Mouse (Mus musculus) lung, embryonic 15.5 days (tissue): ENCODE data around the gene Phpt1. TPM values are rescaled to one million over a fixed set of nuclear protein-coding genes. Genes with fewer than 3 reads are reported as not detected.

Source experiments
- ATAC-seq: fragments of 200-750 bp; cut with Nextera tagmentation; 2 replicates; pipeline ENCODE4 v1.8.0; 2017; ENCODE audit warnings: moderate number of reproducible peaks, borderline replicate concordance; ENCODE audit not compliant: low FRiP score, low TSS enrichment; ENCODE audit errors: extremely low read depth
- H3K27ac ChIP-seq: fragments of 300-500 bp; sonication (generic); 2 replicates; pipeline ENCODE4 v1.5.1; 2015; ENCODE audit warnings: moderate library complexity, mild to moderate bottlenecking, inconsistent platforms
- H3K27me3 ChIP-seq: fragments of 300-500 bp; sonication (generic); 2 replicates; pipeline ENCODE4 v1.6.1; 2015; ENCODE audit warnings: inconsistent platforms
- H3K36me3 ChIP-seq: fragments of 300-500 bp; sonication (generic); 2 replicates; pipeline ENCODE4 v1.6.1; 2015; ENCODE audit warnings: inconsistent platforms
- H3K4me1 ChIP-seq: fragments of 300-500 bp; sonication (generic); 2 replicates; pipeline ENCODE4 v1.6.1; 2015; ENCODE audit warnings: inconsistent platforms
- H3K4me2 ChIP-seq: fragments of 300-500 bp; sonication (generic); 2 replicates; pipeline ENCODE4 v1.6.1; 2015; ENCODE audit warnings: inconsistent platforms, mild to moderate bottlenecking, moderate library complexity
- H3K4me3 ChIP-seq: fragments of 300-500 bp; sonication (generic); 2 replicates; pipeline ENCODE4 v1.5.1; 2015; ENCODE audit warnings: mild to moderate bottlenecking, inconsistent platforms
- H3K9ac ChIP-seq: fragments of 300-500 bp; sonication (generic); 2 replicates; pipeline ENCODE4 v1.6.1; 2015; ENCODE audit warnings: inconsistent platforms
- H3K9me3 ChIP-seq: fragments of 300-500 bp; sonication (generic); 2 replicates; pipeline ENCODE4 v1.6.1; 2016; ENCODE audit warnings: inconsistent platforms
- WGBS: fragments of 180-500 bp; shearing (Covaris S2); methylation state at CpG from one replicate; pipeline ENCODE4 v1.1.7; 2015; 5-methylcytosine and 5-hydroxymethylcytosine counted together
- polyA plus RNA-seq: library from polyadenylated mRNA; unstranded; fragments of >200 nt; fragmentation: Nextera tagmentation; extraction: Ambion mirVana; gene quantifications from 2 replicates; pipeline ENCODE4 v1.2.1, GENCODE M21; 2015

The Phpt1 gene
- polyA plus RNA-seq, 1 experiment from 2014 or later, result 163 TPM

DNA sequence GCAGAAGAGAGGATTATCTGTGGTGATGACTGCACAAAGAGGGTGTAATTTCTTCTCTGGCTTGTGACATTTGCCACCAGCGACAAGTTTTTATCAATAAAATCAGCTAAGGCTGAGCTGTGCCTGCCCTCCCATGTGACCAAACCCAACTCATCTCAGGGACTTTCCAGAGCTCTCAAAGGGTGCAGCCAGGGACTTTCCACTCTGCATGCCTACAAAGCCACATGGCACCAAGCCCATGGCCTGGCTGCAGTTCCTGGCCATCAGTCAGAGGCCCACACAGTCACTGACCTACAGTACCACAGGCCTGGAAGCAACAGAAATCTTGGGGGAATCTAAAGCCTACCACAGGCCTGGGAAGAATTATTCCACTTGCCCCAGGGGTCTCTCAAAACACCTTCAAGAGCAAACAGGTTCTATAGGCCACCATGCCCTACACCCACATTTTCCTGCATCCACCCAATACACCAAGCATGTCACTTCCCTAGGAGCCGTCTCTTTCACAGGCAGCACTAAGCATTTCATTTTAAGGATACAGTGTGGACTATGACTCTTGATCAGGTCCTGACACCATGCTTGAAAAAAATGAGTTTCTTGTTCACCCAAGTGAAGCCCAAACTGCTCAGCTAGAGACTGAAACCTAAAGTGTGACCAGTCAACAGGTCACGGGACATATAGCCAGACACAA lies 40.7 kb downstream of the Phpt1 start:
- Histone ChIP-seq H3K27ac (no peak overlapping the region), H3K4me1 (no peaks in the 10 kb centered on the region), H3K9ac (no peak overlapping the region), H3K4me3 (no peak overlapping the region), H3K36me3 (peaks cover 70% of the 10 kb centered on the region), H3K9me3 (no peaks in the 10 kb centered on the region), H3K27me3 (no peaks in the 10 kb centered on the region), H3K4me2 (no peak overlapping the region)
- no peak for ATAC-seq
- 89% methylated on average over 3 of the region's 3 CpGs for WGBS

DNA sequence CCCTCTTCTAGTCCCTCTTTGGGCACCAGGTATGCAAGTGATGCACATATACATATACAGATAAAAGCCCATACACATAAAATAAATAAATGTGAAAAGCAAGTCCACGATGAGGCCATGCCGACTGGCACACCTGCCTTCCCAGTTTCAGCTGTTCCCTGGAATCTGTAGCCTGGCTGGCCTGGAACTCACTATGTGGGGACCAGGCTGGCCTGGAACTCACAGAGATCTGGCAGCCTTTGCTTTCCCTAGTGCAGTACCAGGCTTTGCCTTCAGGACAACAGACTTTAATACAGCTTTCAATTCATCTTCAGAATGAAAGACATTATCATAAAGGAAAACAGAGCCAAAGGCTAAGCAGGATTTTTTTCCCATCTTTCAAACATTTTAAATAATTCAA lies 41.3 kb downstream of the Phpt1 start:
- 90% methylated on average over 2 of the region's 2 CpGs for WGBS
- ATAC-seq, result no peak
- H3K4me2 ChIP-seq, result no peak overlapping the region
- H3K4me3 ChIP-seq, result no peak overlapping the region
- H3K4me1 ChIP-seq, result no peaks in the 10 kb centered on the region
- no peak overlapping the region for H3K27ac ChIP-seq
- H3K27me3 ChIP-seq, result no peaks in the 10 kb centered on the region
- H3K9ac ChIP-seq, result no peak overlapping the region
- H3K9me3 ChIP-seq, result no peaks in the 10 kb centered on the region
- H3K36me3 ChIP-seq, result peaks cover 75% of the 10 kb centered on the region

DNA sequence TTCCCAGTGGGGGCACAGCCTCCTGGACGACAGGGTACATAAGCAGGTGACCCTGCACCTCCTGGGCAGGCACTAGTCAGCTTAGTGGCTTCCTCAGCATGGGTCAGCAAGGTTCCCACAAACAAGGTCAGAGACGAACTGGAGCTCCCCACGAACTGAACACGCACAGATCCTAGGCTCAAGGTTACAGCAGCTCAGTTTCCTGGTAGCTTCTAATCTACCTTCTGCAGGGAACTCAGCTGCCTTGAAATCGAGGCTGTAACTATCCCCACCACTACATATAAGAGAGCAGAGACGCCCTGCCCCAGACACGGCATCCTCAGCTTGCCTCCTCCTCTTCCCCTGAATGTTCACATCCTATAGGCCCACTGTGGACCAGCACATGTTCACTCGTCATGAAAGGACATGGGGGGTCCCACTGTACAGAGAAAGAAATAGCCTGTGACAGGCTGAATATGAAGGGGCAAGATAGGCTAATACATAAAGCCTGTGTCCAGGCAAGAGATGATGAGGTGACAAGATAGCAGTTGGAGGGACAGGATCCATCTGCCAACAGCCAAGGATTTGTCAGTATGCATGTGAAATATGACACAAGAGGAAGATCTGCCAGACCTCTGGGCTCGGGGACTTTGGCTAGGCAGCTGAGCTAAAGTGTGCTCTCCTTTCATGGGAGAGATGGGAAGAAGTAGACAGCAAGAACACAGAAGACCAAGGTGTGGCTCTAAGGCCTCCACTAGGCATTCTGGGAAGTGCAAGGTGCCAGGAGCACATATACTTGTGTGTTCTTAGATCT lies 48.3 kb downstream of the Phpt1 start:
- no peaks in the 10 kb centered on the region for H3K4me1 ChIP-seq
- peaks cover 83% of the 10 kb centered on the region for H3K36me3 ChIP-seq
- no peaks in the 10 kb centered on the region for H3K9me3 ChIP-seq
- 78% methylated on average over 9 of the region's 9 CpGs for WGBS
- H3K27ac ChIP-seq, result no peak overlapping the region
- H3K27me3 ChIP-seq, result no peaks in the 10 kb centered on the region
- no peak overlapping the region for H3K4me3 ChIP-seq
- no peak for ATAC-seq
- no peak overlapping the region for H3K4me2 ChIP-seq
- no peak overlapping the region for H3K9ac ChIP-seq

Other genes starting within 250 kb of the Phpt1 start
- gene Man1b1, start 242.9 kb downstream of the Phpt1 start, polyA plus RNA-seq, result 48.8 and 52.0 TPM in 2 replicates
- 14.5 and 14.9 TPM in 2 replicates for gene Dpp7, start 218.9 kb downstream of the Phpt1 start, polyA plus RNA-seq
- 16.4 and 20.5 TPM in 2 replicates for gene Uap1l1, start 209.5 kb downstream of the Phpt1 start, polyA plus RNA-seq
- 42.2 and 45.2 TPM in 2 replicates for gene Sapcd2, start 202.9 kb downstream of the Phpt1 start, polyA plus RNA-seq
- 2.1 and 3.6 TPM in 2 replicates for gene Entpd2, start 179.3 kb downstream of the Phpt1 start, polyA plus RNA-seq
- gene Npdc1, start 175.9 kb downstream of the Phpt1 start, polyA plus RNA-seq, result 27.5 and 28.7 TPM in 2 replicates
- gene Fut7, start 152.0 kb downstream of the Phpt1 start, polyA plus RNA-seq, result 0.11 TPM in 1 of 2 replicates, not detected in the other
- 4.5 and 4.8 TPM in 2 replicates for gene Abca2, start 146.5 kb downstream of the Phpt1 start, polyA plus RNA-seq
- 77.9 and 90.3 TPM in 2 replicates for gene Clic3, start 118.4 kb downstream of the Phpt1 start, polyA plus RNA-seq
- gene Paxx, start 114.1 kb downstream of the Phpt1 start, polyA plus RNA-seq, result 31.5 and 37.0 TPM in 2 replicates
- gene Ptgds, start 105.2 kb downstream of the Phpt1 start, polyA plus RNA-seq, result 10.2 and 24.3 TPM in 2 replicates
- gene Lcn12, start 81.3 kb downstream of the Phpt1 start, polyA plus RNA-seq, result not detected in 2 replicates
- 72.8 and 76.2 TPM in 2 replicates for gene Fbxw5, start 74.5 kb downstream of the Phpt1 start, polyA plus RNA-seq
- gene C8g, start 73.5 kb downstream of the Phpt1 start, polyA plus RNA-seq, result 5.8 and 6.6 TPM in 2 replicates
- 37.1 and 41.3 TPM in 2 replicates for gene Traf2, start 28.3 kb downstream of the Phpt1 start, polyA plus RNA-seq
- gene Edf1, start 17.4 kb downstream of the Phpt1 start, polyA plus RNA-seq, result 311 and 323 TPM in 2 replicates
- 4.5 and 7.1 TPM in 2 replicates for gene Mamdc4, start 379 bp downstream of the Phpt1 start, polyA plus RNA-seq
- 0.09 TPM in 1 of 2 replicates, not detected in the other for gene Ajm1, start 6.5 kb upstream of the Phpt1 start, polyA plus RNA-seq
- gene Rabl6, start 33.3 kb upstream of the Phpt1 start, polyA plus RNA-seq, result 74.0 and 75.2 TPM in 2 replicates
- 0.17 and 0.45 TPM in 2 replicates for gene Ccdc183, start 42.5 kb upstream of the Phpt1 start, polyA plus RNA-seq
- 26.8 and 27.2 TPM in 2 replicates for gene Tmem141, start 46.8 kb upstream of the Phpt1 start, polyA plus RNA-seq
- 2.4 and 3.6 TPM in 2 replicates for gene Fcna, start 52.8 kb upstream of the Phpt1 start, polyA plus RNA-seq
- 0.26 and 0.40 TPM in 2 replicates for gene Lcn8, start 77.9 kb upstream of the Phpt1 start, polyA plus RNA-seq
- not detected in 2 replicates for gene Lcn5, start 82.7 kb upstream of the Phpt1 start, polyA plus RNA-seq
- not detected in 2 replicates for gene Lcn6, start 101.6 kb upstream of the Phpt1 start, polyA plus RNA-seq
- not detected in 2 replicates for gene Lcn10, start 107.5 kb upstream of the Phpt1 start, polyA plus RNA-seq
- not detected in 2 replicates for gene Obp2a, start 124.8 kb upstream of the Phpt1 start, polyA plus RNA-seq
- gene Bmyc, start 131.5 kb upstream of the Phpt1 start, polyA plus RNA-seq, result 64.4 and 69.3 TPM in 2 replicates
- not detected in 2 replicates for gene Obp2b, start 161.8 kb upstream of the Phpt1 start, polyA plus RNA-seq
- not detected in 2 replicates for gene Lcn3, start 190.3 kb upstream of the Phpt1 start, polyA plus RNA-seq
- gene Lcn11, start 201.8 kb upstream of the Phpt1 start, polyA plus RNA-seq, result not detected in 2 replicates
- not detected in 2 replicates for gene Gm13539, start 207.0 kb upstream of the Phpt1 start, polyA plus RNA-seq
- gene Glt6d1, start 240.6 kb upstream of the Phpt1 start, polyA plus RNA-seq, result not detected in 2 replicates
- gene Lcn9, start 247.9 kb upstream of the Phpt1 start, polyA plus RNA-seq, result not detected in 2 replicates